Mouse (Mus musculus) midbrain, postnatal 0 days (tissue): ENCODE measurements at regions not wholly inside any gene's neighbourhood (a gene's known extent, or its start where the extent isn't known, plus 50 kb on each side); places are given as distances from the start of the nearest gene placed in this dataset.

Source experiments
- ATAC-seq: fragments of 200-750 bp; cut with Nextera tagmentation; 2 replicates; pipeline ENCODE4 v1.8.0; 2017; ENCODE audit warnings: moderate number of reproducible peaks, mild to moderate bottlenecking, moderate TSS enrichment, moderate library complexity; ENCODE audit not compliant: low FRiP score
- DNase-seq: peaks from one replicate; pipeline ENCODE4 v3.0.0-alpha.2; 2015; ENCODE audit warnings: low spot score
- H3K27ac ChIP-seq: fragments of 300-500 bp; sonication (generic); 2 replicates; pipeline ENCODE4 v1.5.1; 2014; ENCODE audit warnings: low read depth, mild to moderate bottlenecking, low read length, mixed read lengths
- H3K27me3 ChIP-seq: fragments of 300-500 bp; sonication (generic); 2 replicates; pipeline ENCODE4 v1.6.1; 2014; ENCODE audit warnings: low read length, control low read depth, mixed read lengths; ENCODE audit not compliant: insufficient read depth
- H3K36me3 ChIP-seq: fragments of 300-500 bp; sonication (generic); 2 replicates; pipeline ENCODE4 v1.6.1; 2014; ENCODE audit warnings: low read length, control low read depth, mixed read lengths; ENCODE audit not compliant: insufficient read depth
- H3K4me1 ChIP-seq: fragments of 300-500 bp; sonication (generic); 2 replicates; pipeline ENCODE4 v1.6.1; 2014; ENCODE audit warnings: mild to moderate bottlenecking, control low read depth, antibody characterized with exemption, low read length, mixed read lengths; ENCODE audit not compliant: insufficient read depth
- H3K4me2 ChIP-seq: fragments of 300-500 bp; sonication (generic); 2 replicates; pipeline ENCODE4 v1.6.1; 2014; ENCODE audit warnings: low read depth, mild to moderate bottlenecking, low read length, mixed read lengths; ENCODE audit not compliant: poor library complexity, severe bottlenecking
- H3K4me3 ChIP-seq: fragments of 300-500 bp; sonication (generic); 2 replicates; pipeline ENCODE4 v1.5.1; 2014; ENCODE audit warnings: low read depth, mild to moderate bottlenecking, low read length, moderate library complexity
- H3K9ac ChIP-seq: fragments of 300-500 bp; sonication (generic); replicated peaks from 2 replicates; pipeline ENCODE4 v1.6.1; 2014; ENCODE audit warnings: mild to moderate bottlenecking, low read length, moderate library complexity, mixed read lengths; ENCODE audit not compliant: poor library complexity, severe bottlenecking
- H3K9me3 ChIP-seq: fragments of 300-500 bp; sonication (generic); 2 replicates; pipeline ENCODE4 v1.6.1; 2016; ENCODE audit warnings: low read length, control low read depth
- CTCF ChIP-seq: IDR thresholded peaks from 2 replicates; pipeline ENCODE4 v1.5.1; 2016; ENCODE audit warnings: antibody characterized with exemption, mild to moderate bottlenecking
- WGBS: fragments of 180-500 bp; shearing (Covaris S2); extraction: QIAGEN DNeasy Blood & Tissue Kit; methylation state at CpG from one replicate; pipeline ENCODE4 v1.1.7; 2014; 5-methylcytosine and 5-hydroxymethylcytosine counted together

GRCm38 (mm10) chr14:76622634-76623291 lies 66.1 kb upstream of the Serp2 start:
- TF ChIP-seq CTCF: no peak
- H3K36me3 ChIP-seq: no peaks in the 10 kb centered on the region
- 8% methylated on average over 11 of the region's 11 CpGs for whole genome bisulfite sequencing
- no peaks in the 10 kb centered on the region for H3K9me3 ChIP-seq
- ATAC-seq: 0 out of 2 replicates have a peak, but pooled peaks have one; percentile 14
- peak overlapping the region; percentile 55; the same call in 1 of the 2 replicates for H3K27ac ChIP-seq
- H3K27me3 ChIP-seq: no peaks in the 10 kb centered on the region
- H3K4me1 ChIP-seq: peaks cover 23% of the 10 kb centered on the region
- H3K4me3 ChIP-seq: no peak overlapping the region
- H3K9ac ChIP-seq: no peak overlapping the region; the same call in 1 of the 2 replicates
- H3K4me2 ChIP-seq: 0 out of 2 replicates have a peak overlapping the region, but pooled peaks have one; percentile 3
- peak; percentile 48 for DNase-seq

- H3K27me3 ChIP-seq: no peaks in the 10 kb centered on the region
- no peak overlapping the region for H3K4me2 ChIP-seq
- H3K9ac ChIP-seq: no peak overlapping the region
- no peak overlapping the region for H3K4me3 ChIP-seq
- H3K9me3 ChIP-seq: no peaks in the 10 kb centered on the region
- H3K36me3 ChIP-seq: no peaks in the 10 kb centered on the region
- no peak overlapping the region for H3K27ac ChIP-seq
- H3K4me1 ChIP-seq: peaks cover 8% of the 10 kb centered on the region; the same call in 1 of the 2 replicates
- 66% methylated on average over 7 of the region's 7 CpGs for WGBS
- TF ChIP-seq CTCF: no peak
- DNase-seq (no peak), ATAC-seq (no peak)
These were observed 62.3 kb upstream of the Serp2 start for GRCm38 (mm10) chr14:76619038-76619409.

GRCm38 (mm10) chr14:76618331-76619037 lies 61.8 kb upstream of the Serp2 start:
- WGBS: 50% methylated on average over 14 of the region's 14 CpGs
- DNase-seq (no peak), ATAC-seq (no peak)
- H3K4me1 ChIP-seq: peaks cover 8% of the 10 kb centered on the region; the same call in 1 of the 2 replicates
- no peak overlapping the region for H3K4me3 ChIP-seq
- H3K9me3 ChIP-seq: no peaks in the 10 kb centered on the region
- no peak for TF ChIP-seq CTCF
- H3K27me3 ChIP-seq: no peaks in the 10 kb centered on the region
- H3K9ac ChIP-seq: no peak overlapping the region
- no peak overlapping the region for H3K27ac ChIP-seq
- no peaks in the 10 kb centered on the region for H3K36me3 ChIP-seq
- H3K4me2 ChIP-seq: no peak overlapping the region

- Histone ChIP-seq H3K27ac (no peak overlapping the region), H3K9me3 (no peaks in the 10 kb centered on the region), H3K9ac (no peak overlapping the region), H3K4me1 (peaks cover 5% of the 10 kb centered on the region; the same call in 1 of the 2 replicates), H3K27me3 (no peaks in the 10 kb centered on the region), H3K36me3 (no peaks in the 10 kb centered on the region), H3K4me3 (no peak overlapping the region), H3K4me2 (no peak overlapping the region)
- ATAC-seq (no peak), DNase-seq (no peak)
- no peak for TF ChIP-seq CTCF
- 79% methylated on average over 1 of the region's 1 CpGs for WGBS
These were observed 61.2 kb upstream of the Serp2 start for GRCm38 (mm10) chr14:76617889-76618288.

GRCm38 (mm10) chr14:76617447-76617846 lies 60.8 kb upstream of the Serp2 start:
- TF ChIP-seq CTCF: no peak
- DNase-seq: peak; percentile 76
- no peak overlapping the region for H3K9ac ChIP-seq
- no peaks in the 10 kb centered on the region for H3K27me3 ChIP-seq
- H3K4me1 ChIP-seq: peaks cover under 1% of the 10 kb centered on the region; the same call in 1 of the 2 replicates
- no peak overlapping the region for H3K27ac ChIP-seq
- no peaks in the 10 kb centered on the region for H3K36me3 ChIP-seq
- WGBS: 72% methylated on average over 11 of the region's 11 CpGs
- no peak overlapping the region for H3K4me3 ChIP-seq
- no peak overlapping the region for H3K4me2 ChIP-seq
- no peaks in the 10 kb centered on the region for H3K9me3 ChIP-seq
- no peak for ATAC-seq

- Histone ChIP-seq H3K4me1 (no peaks in the 10 kb centered on the region), H3K9me3 (no peaks in the 10 kb centered on the region), H3K27ac (no peak overlapping the region), H3K9ac (no peak overlapping the region), H3K4me2 (no peak overlapping the region), H3K27me3 (no peaks in the 10 kb centered on the region), H3K4me3 (no peak overlapping the region), H3K36me3 (no peaks in the 10 kb centered on the region)
- 23% methylated on average over 3 of the region's 3 CpGs for WGBS
- DNase-seq (no peak), ATAC-seq (no peak)
- TF ChIP-seq CTCF: no peak
These were observed 59.6 kb upstream of the Serp2 start for GRCm38 (mm10) chr14:76616367-76616683.
